Mouse (Mus musculus): Measurements from ENCODE around the gene Gm49337. TPM values are rescaled to one million over a fixed set of nuclear protein-coding genes. Genes with fewer than 3 reads are reported as not detected.
A peak's percentile ranks its signal among the peaks of the same experiment; 100 is the strongest.

The Gm49337 gene
- total and polyA plus RNA-seq, 3 experiments, result not detected

- DNase-seq (ENCODE audit: low read depth, low spot score), result no peak
- peak overlapping the region; percentile 67 for H3K27ac ChIP-seq (ENCODE audit: control insufficient read depth, low read depth, low read length)
- TF ChIP-seq CTCF (IDR thresholded peaks at IDR 0.05 in 2 of 3, conservative IDR thresholded peaks at IDR 0.05 in 1 of 3; ENCODE audit: control insufficient read depth in 1 of 3, insufficient read depth in 1 of 3, low read depth in 2 of 3, low read length in 3 of 3, poor library complexity in 1 of 3, severe bottlenecking in 1 of 3), result no peak
- TF ChIP-seq MAX (IDR thresholded peaks at IDR 0.05; ENCODE audit: low read length), result no peak
- no peak for TF ChIP-seq UBTF (IDR thresholded peaks at IDR 0.05; ENCODE audit: borderline replicate concordance, insufficient read depth, low read depth, low read length)
- TF ChIP-seq NELFE (IDR thresholded peaks at IDR 0.05; ENCODE audit: low read depth, low read length), result no peak
- TF ChIP-seq CHD1 (IDR thresholded peaks at IDR 0.05; ENCODE audit: low read depth, low read length), result no peak
- no peak for TF ChIP-seq GATA1 (IDR thresholded peaks at IDR 0.05; ENCODE audit: low read depth, low read length)
- TF ChIP-seq TBP (IDR thresholded peaks at IDR 0.05; ENCODE audit: low read depth, low read length), result no peak
- TF ChIP-seq ETS1 (IDR thresholded peaks at IDR 0.05; ENCODE audit: low read depth, low read length), result no peak
- no peak for TF ChIP-seq MAZ (IDR thresholded peaks at IDR 0.05; ENCODE audit: low read depth, low read length)
- TF ChIP-seq BHLHE40 (IDR thresholded peaks at IDR 0.05; ENCODE audit: borderline replicate concordance, low read depth, low read length), result no peak
- no peak for TF ChIP-seq HCFC1 (IDR thresholded peaks at IDR 0.05; ENCODE audit: low read depth, low read length)
These were observed 23.4 kb upstream of the Gm49337 start for GRCm38 (mm10) chr4:116149812-116150155.

GRCm38 (mm10) chr4:116150156-116150861, 22.9 kb upstream of the Gm49337 start:
- Histone ChIP-seq H3K4me3 (ENCODE audit: control insufficient read depth in 1 of 2, insufficient read depth in 1 of 2, low read depth in 2 of 2, low read length in 2 of 2) (peak overlapping the region; percentile 90 to 98), H3K9me3 (replicated peaks; ENCODE audit: insufficient read depth, low read length) (no peaks in the 10 kb centered on the region), H3K27ac (ENCODE audit: control insufficient read depth, low read depth, low read length) (peak overlapping the region; percentile 67), H3K4me1 (ENCODE audit: control insufficient read depth in 1 of 2, insufficient read depth in 2 of 2, low read length in 2 of 2) (peaks cover 0 to 10% of the 10 kb centered on the region in 2 experiments; a peak in 2 of 4 replicates), H3K79me2 (ENCODE audit: control insufficient read depth, insufficient read depth, low read length, poor library complexity) (peaks cover 14% of the 10 kb centered on the region), H3K27me3 (ENCODE audit: control insufficient read depth in 1 of 2, insufficient read depth in 2 of 2, low read length in 2 of 2) (no peaks in the 10 kb centered on the region), H3K9ac (ENCODE audit: control insufficient read depth, low read depth, low read length, poor library complexity, severe bottlenecking) (peak overlapping the region; percentile 94), H3K36me3 (ENCODE audit: control insufficient read depth in 1 of 2, insufficient read depth in 2 of 2, low read length in 2 of 2) (peaks cover 0 to 4% of the 10 kb centered on the region in 2 experiments)
- DNase-seq (ENCODE audit: low read depth, low spot score), result peak; percentile 68
- peak; percentile 59 for TF ChIP-seq HCFC1 (IDR thresholded peaks at IDR 0.05; ENCODE audit: low read depth, low read length)
- TF ChIP-seq NELFE (IDR thresholded peaks at IDR 0.05; ENCODE audit: low read depth, low read length), result peak; percentile 86
- peak; percentile 83 to 99 for TF ChIP-seq POLR2A (IDR thresholded peaks at IDR 0.05; ENCODE audit: control insufficient read depth in 1 of 2, insufficient read depth in 1 of 2, low read depth in 1 of 2, low read length in 2 of 2, poor library complexity in 1 of 2)
- TF ChIP-seq SIN3A (IDR thresholded peaks at IDR 0.05; ENCODE audit: low read length), result peak; percentile 73
- peak; percentile 70; the same call in 1 of the 2 replicates for TF ChIP-seq ZMIZ1 (IDR thresholded peaks at IDR 0.05; ENCODE audit: low read depth, low read length)
- peak; percentile 32; the same call in 1 of the 2 replicates for TF ChIP-seq MXI1 (IDR thresholded peaks at IDR 0.05; ENCODE audit: low read depth, low read length)
- TF ChIP-seq RCOR1 (IDR thresholded peaks at IDR 0.05; ENCODE audit: low read depth, low read length), result no peak
- peak; percentile 53; the same call in 1 of the 2 replicates for TF ChIP-seq POLR2AphosphoS2 (IDR thresholded peaks at IDR 0.05; ENCODE audit: low read length)
- no peak for TF ChIP-seq CHD1 (IDR thresholded peaks at IDR 0.05; ENCODE audit: low read depth, low read length)
- TF ChIP-seq JUND (IDR thresholded peaks at IDR 0.05; ENCODE audit: low read depth, low read length), result no peak

More at GRCm38 (mm10) chr4:116149812-116150155, 23.4 kb upstream of the Gm49337 start:
- Histone ChIP-seq H3K27me3 (ENCODE audit: control insufficient read depth in 1 of 2, insufficient read depth in 2 of 2, low read length in 2 of 2) (no peaks in the 10 kb centered on the region), H3K36me3 (ENCODE audit: control insufficient read depth in 1 of 2, insufficient read depth in 2 of 2, low read length in 2 of 2) (peaks cover 0 to 4% of the 10 kb centered on the region in 2 experiments; a peak in 3 of 4 replicates), H3K9me3 (replicated peaks; ENCODE audit: insufficient read depth, low read length) (no peaks in the 10 kb centered on the region), H3K4me3 (ENCODE audit: control insufficient read depth in 1 of 2, insufficient read depth in 1 of 2, low read depth in 2 of 2, low read length in 2 of 2) (peak overlapping the region; percentile 77 to 79), H3K9ac (ENCODE audit: control insufficient read depth, low read depth, low read length, poor library complexity, severe bottlenecking) (peak overlapping the region; percentile 94), H3K79me2 (ENCODE audit: control insufficient read depth, insufficient read depth, low read length, poor library complexity) (peaks cover 14% of the 10 kb centered on the region), H3K4me1 (ENCODE audit: control insufficient read depth in 1 of 2, insufficient read depth in 2 of 2, low read length in 2 of 2) (peaks cover 0 to 10% of the 10 kb centered on the region in 2 experiments; a peak in 2 of 4 replicates)
